Mouse (Mus musculus) heart, adult 2 months (tissue): ENCODE measurements at regions not wholly inside any gene's neighbourhood (a gene's known extent, or its start where the extent isn't known, plus 50 kb on each side); places are given as distances from the start of the nearest gene placed in this dataset.
A peak's percentile ranks its signal among the peaks of the same experiment; 100 is the strongest.

ENCODE experiments used
- DNase-seq, 2 experiments: peaks; one replicate each; pipeline ENCODE4 v3.0.0; 2021
- H3K27ac ChIP-seq: fragments of 200-600 bp; 2 replicates; pipeline ENCODE4 v1.8.1; 2022
- H3K27me3 ChIP-seq: fragments of 200-500 bp; 2 replicates; pipeline ENCODE4 v1.6.1; 2012; ENCODE audit warnings: mild to moderate bottlenecking, low read length, inconsistent platforms, mixed read lengths; ENCODE audit not compliant: control insufficient read depth, insufficient read depth
- H3K36me3 ChIP-seq: fragments of 200-500 bp; 2 replicates; pipeline ENCODE4 v1.6.1; 2012; ENCODE audit warnings: low read length, inconsistent platforms; ENCODE audit not compliant: control insufficient read depth, insufficient read depth
- H3K4me1 ChIP-seq: fragments of 200-500 bp; 2 replicates; pipeline ENCODE4 v1.6.1; 2011; ENCODE audit warnings: low read length; ENCODE audit not compliant: control insufficient read depth, insufficient read depth
- H3K4me3 ChIP-seq: fragments of 200-600 bp; 2 replicates; pipeline ENCODE4 v1.8.1; 2022
- H3K79me2 ChIP-seq: fragments of 200-500 bp; replicated peaks from 2 replicates; pipeline ENCODE4 v1.6.1; 2012; ENCODE audit warnings: mild to moderate bottlenecking, inconsistent platforms, low read length, moderate library complexity, mixed read lengths; ENCODE audit not compliant: control insufficient read depth, insufficient read depth
- H3K9ac ChIP-seq: fragments of 200-500 bp; 2 replicates; pipeline ENCODE4 v1.6.1; 2012; ENCODE audit warnings: low read depth, mild to moderate bottlenecking, control low read depth, inconsistent platforms, low read length, mixed read lengths
- CTCF ChIP-seq: fragments of 200-600 bp; IDR thresholded peaks from 2 replicates; pipeline ENCODE4 v1.8.1; 2022; ENCODE audit warnings: antibody characterized with exemption, mild to moderate bottlenecking, moderate library complexity
- EP300 ChIP-seq: fragments of 200-500 bp; IDR thresholded peaks from 2 replicates; pipeline ENCODE4 v1.6.1; 2011; ENCODE audit warnings: low read depth, low read length, control low read depth; ENCODE audit not compliant: insufficient read depth
- POLR2A ChIP-seq: fragments of 200-500 bp; IDR thresholded peaks from 2 replicates; pipeline ENCODE4 v1.6.1; 2011; ENCODE audit warnings: mild to moderate bottlenecking, low read depth, low read length, control low read depth; ENCODE audit not compliant: insufficient read depth
- WGBS: fragments of 180-500 bp; shearing (Covaris S2); methylation state at CpG from one replicate; pipeline ENCODE4 v1.1.7; 2018; 5-methylcytosine and 5-hydroxymethylcytosine counted together
- intact Hi-C: fragments of 180-260 bp; cut with DNase I; formaldehyde crosslinking; loops from one replicate; pipeline ENCODE4 v1.15.1; 2025

DNA sequence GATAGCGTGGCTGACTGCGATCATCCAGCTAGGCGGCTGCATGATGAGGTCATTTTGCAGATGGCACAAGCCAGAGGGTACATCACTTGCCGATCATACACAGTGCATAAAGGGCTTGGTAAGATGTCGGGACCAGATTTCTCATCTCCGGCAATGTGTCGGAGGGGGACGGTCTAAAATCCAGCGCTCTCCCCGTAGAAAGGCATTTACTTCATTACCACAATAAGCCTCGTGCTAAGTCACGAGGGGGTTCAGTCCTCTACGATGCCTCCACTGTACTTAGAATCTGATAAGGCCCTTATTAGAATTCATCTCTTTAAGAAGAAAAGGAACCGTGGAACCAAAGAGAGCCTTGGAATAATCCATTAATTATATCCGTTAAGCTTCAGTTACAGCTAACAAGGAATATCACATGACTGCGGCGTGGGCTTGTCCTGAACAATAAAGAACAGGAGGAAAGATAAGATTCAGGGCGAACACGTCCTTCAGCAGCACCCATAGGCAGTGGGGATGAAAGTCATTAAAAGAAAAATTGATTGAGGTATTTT, 52.3 kb upstream of the Atrnl1 start:
- Histone ChIP-seq H3K36me3 (no peaks in the 10 kb centered on the region), H3K4me1 (no peaks in the 10 kb centered on the region), H3K9ac (no peak overlapping the region), H3K27ac (no peak overlapping the region), H3K27me3 (no peaks in the 10 kb centered on the region), H3K4me3 (no peak overlapping the region), H3K79me2 (no peaks in the 10 kb centered on the region)
- intact Hi-C loops, result no loop called here
- no peak for DNase-seq
- TF ChIP-seq EP300 (no peak), POLR2A (no peak), CTCF (no peak)
- 86% methylated on average over 19 of the region's 19 CpGs for WGBS

DNA sequence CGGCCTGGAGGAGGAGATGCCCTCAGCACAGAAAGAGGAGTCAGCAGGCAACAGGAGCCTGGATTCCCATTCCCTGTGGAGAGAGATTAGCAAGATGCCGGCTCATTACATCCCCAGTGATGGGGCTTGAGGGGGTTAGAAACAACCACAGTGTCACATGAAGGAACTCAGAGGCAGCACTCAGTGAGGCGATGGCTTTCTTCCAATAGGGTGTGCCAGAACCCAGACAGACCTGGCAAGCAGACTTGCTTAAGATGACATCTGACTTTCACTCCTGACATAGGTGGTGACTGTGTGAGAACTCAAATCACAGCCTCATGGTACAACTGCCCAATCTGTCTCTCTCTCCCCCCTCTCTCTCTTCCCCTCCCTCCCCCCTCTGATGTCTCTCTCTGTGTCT, 50.1 kb upstream of the Atrnl1 start:
- H3K27me3 ChIP-seq, result no peaks in the 10 kb centered on the region
- DNase-seq, result peak in 1 of 2 experiments; percentile 10
- intact Hi-C loops, result no loop called here
- no peak overlapping the region for H3K9ac ChIP-seq
- no peaks in the 10 kb centered on the region for H3K4me1 ChIP-seq
- no peak overlapping the region for H3K4me3 ChIP-seq
- no peaks in the 10 kb centered on the region for H3K79me2 ChIP-seq
- no peak overlapping the region for H3K27ac ChIP-seq
- TF ChIP-seq POLR2A (no peak), EP300 (no peak), CTCF (no peak)
- no peaks in the 10 kb centered on the region for H3K36me3 ChIP-seq
- WGBS, result 50% methylated on average over 3 of the region's 3 CpGs
